Mouse (Mus musculus) lung, embryonic 16.5 days (tissue): ENCODE measurements around the gene Zbtb32. TPM values are rescaled to one million over a fixed set of nuclear protein-coding genes. Genes with fewer than 3 reads are reported as not detected.

Experiments used
- ATAC-seq: fragments of 200-750 bp; cut with Nextera tagmentation; 2 replicates; pipeline ENCODE4 v1.8.0; 2017; ENCODE audit warnings: low read depth, mild to moderate bottlenecking, moderate library complexity
- H3K27ac ChIP-seq: fragments of 300-500 bp; sonication (generic); 2 replicates; pipeline ENCODE4 v1.5.1; 2014; ENCODE audit warnings: mild to moderate bottlenecking, control low read depth, low read length
- H3K27me3 ChIP-seq: fragments of 300-500 bp; sonication (generic); 2 replicates; pipeline ENCODE4 v1.6.1; 2014; ENCODE audit warnings: low read depth, low read length, mixed read lengths; ENCODE audit not compliant: control insufficient read depth, insufficient read depth
- H3K36me3 ChIP-seq: fragments of 300-500 bp; sonication (generic); 2 replicates; pipeline ENCODE4 v1.6.1; 2014; ENCODE audit warnings: low read length; ENCODE audit not compliant: control insufficient read depth, insufficient read depth
- H3K4me1 ChIP-seq: fragments of 300-500 bp; sonication (generic); replicated peaks from 2 replicates; pipeline ENCODE4 v1.6.1; 2014; ENCODE audit warnings: low read length, mixed read lengths; ENCODE audit not compliant: control insufficient read depth, insufficient read depth
- H3K4me2 ChIP-seq: fragments of 300-500 bp; sonication (generic); 2 replicates; pipeline ENCODE4 v1.6.1; 2014; ENCODE audit warnings: low read depth, low read length, control low read depth
- H3K4me3 ChIP-seq: fragments of 300-500 bp; sonication (generic); 2 replicates; pipeline ENCODE4 v1.5.1; 2014; ENCODE audit warnings: mild to moderate bottlenecking, low read length, control low read depth
- H3K9ac ChIP-seq: fragments of 300-500 bp; sonication (generic); 2 replicates; pipeline ENCODE4 v1.6.1; 2014; ENCODE audit warnings: low read length, control low read depth
- H3K9me3 ChIP-seq: fragments of 300-500 bp; sonication (generic); 2 replicates; pipeline ENCODE4 v1.6.1; 2016; ENCODE audit warnings: low read length; ENCODE audit not compliant: control insufficient read depth
- WGBS: fragments of 180-500 bp; shearing (Covaris S2); extraction: QIAGEN DNeasy Blood & Tissue Kit; methylation state at CpG from one replicate; pipeline ENCODE4 v1.1.7; 2014; 5-methylcytosine and 5-hydroxymethylcytosine counted together
- polyA plus RNA-seq: library from polyadenylated mRNA; unstranded; fragments of >200 nt; fragmentation: Nextera tagmentation; extraction: Ambion mirVana; gene quantifications from 2 replicates; pipeline ENCODE4 v1.2.1, GENCODE M21; 2015

Gene Zbtb32
- polyA plus RNA-seq, 1 experiment from 2014 or later, result 4.6 TPM

GRCm38 (mm10) chr7:30563117-30563905 is 35.4 kb downstream of the Zbtb32 start, which contains the start of the genes U2af1l4, Gm49396 and Psenen:
Gene U2af1l4, plus strand, starts transcription at chr7:30563301.
Gene Gm49396, plus strand, starts transcription at chr7:30563344.
Gene Psenen, minus strand, starts transcription at chr7:30563627.
- WGBS, result under 1% methylated on average over 45 of the region's 45 CpGs
- ATAC-seq, result peak; percentile 87

GRCm38 (mm10) chr7:30562526-30563116 is 36.1 kb downstream of the Zbtb32 start:
- Histone ChIP-seq H3K9ac (peak overlapping the region; percentile 78), H3K36me3 (peaks cover 9% of the 10 kb centered on the region; the same call in 1 of the 2 replicates), H3K4me1 (peaks cover 16% of the 10 kb centered on the region), H3K27me3 (no peaks in the 10 kb centered on the region), H3K9me3 (no peaks in the 10 kb centered on the region), H3K4me2 (peak overlapping the region; percentile 85), H3K27ac (peak overlapping the region; percentile 81), H3K4me3 (peak overlapping the region; percentile 76)
- ATAC-seq, result no peak
- 1% methylated on average over 27 of the region's 27 CpGs for WGBS

More at GRCm38 (mm10) chr7:30563117-30563905, 35.4 kb downstream of the Zbtb32 start, which contains the start of the genes U2af1l4, Gm49396 and Psenen:
- Histone ChIP-seq H3K4me2 (peak within 1 kb of the TSS; percentile 85), H3K4me3 (peak within 1 kb of the TSS; percentile 76), H3K27ac (peak within 1 kb of the TSS; percentile 97), H3K27me3 (no peaks in the 10 kb centered on the region), H3K4me1 (peaks cover 13% of the 10 kb centered on the region), H3K9ac (peak within 1 kb of the TSS; percentile 80), H3K9me3 (no peaks in the 10 kb centered on the region), H3K36me3 (peaks cover 13% of the 10 kb centered on the region)

GRCm38 (mm10) chr7:30560296-30560695 is 38.4 kb downstream of the Zbtb32 start:
- ATAC-seq, result no peak
- peaks cover 16% of the 10 kb centered on the region for H3K4me1 ChIP-seq
- H3K27ac ChIP-seq, result no peak overlapping the region
- H3K4me2 ChIP-seq, result no peak overlapping the region; the same call in 1 of the 2 replicates
- H3K27me3 ChIP-seq, result no peaks in the 10 kb centered on the region
- no peak overlapping the region for H3K4me3 ChIP-seq
- no peak overlapping the region for H3K9ac ChIP-seq
- peaks cover 17% of the 10 kb centered on the region for H3K36me3 ChIP-seq
- WGBS, result 60% methylated on average over 2 of the region's 2 CpGs
- no peaks in the 10 kb centered on the region for H3K9me3 ChIP-seq

DNA sequence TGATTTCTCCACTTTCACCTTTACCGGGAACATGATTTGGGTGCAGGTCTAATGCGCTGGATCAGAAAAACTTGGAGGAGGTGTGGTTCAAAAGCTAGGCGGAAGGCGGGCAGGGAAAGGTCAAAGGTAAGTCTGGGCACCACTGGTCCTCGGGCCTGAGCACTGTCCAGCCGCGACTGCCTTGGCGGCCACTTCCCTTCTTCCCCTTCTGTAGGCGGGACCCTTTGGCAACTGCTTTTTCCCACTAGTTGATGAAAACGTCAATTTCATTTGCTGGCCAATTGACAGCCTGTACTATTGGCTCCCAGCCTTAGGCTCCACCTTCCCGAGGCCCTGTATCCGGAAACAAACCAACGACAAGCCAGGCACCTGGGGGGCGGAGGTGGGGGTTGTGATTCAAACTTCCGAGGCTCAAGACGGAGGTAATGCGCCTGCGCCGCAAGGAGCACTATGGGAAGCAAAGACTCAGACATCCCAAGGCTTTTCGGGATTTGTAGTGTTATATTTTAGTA is 39.2 kb downstream of the Zbtb32 start, which contains the start of gene Lin37:
Gene Lin37, minus strand, starts transcription at position 396 of the 512 bp plus-strand sequence.
- peak; percentile 88 for ATAC-seq
- peak within 1 kb of the TSS; percentile 44; the same call in 1 of the 2 replicates for H3K27ac ChIP-seq
- peak within 1 kb of the TSS; percentile 94 for H3K4me2 ChIP-seq
- H3K27me3 ChIP-seq, result no peaks in the 10 kb centered on the region
- H3K9ac ChIP-seq, result peak within 1 kb of the TSS; percentile 83
- under 1% methylated on average over 20 of the region's 20 CpGs for WGBS
- peaks cover 16% of the 10 kb centered on the region for H3K4me1 ChIP-seq
- peak within 1 kb of the TSS; percentile 71 for H3K4me3 ChIP-seq
- peaks cover 17% of the 10 kb centered on the region for H3K36me3 ChIP-seq
- no peaks in the 10 kb centered on the region for H3K9me3 ChIP-seq

- H3K4me3 ChIP-seq, result peak overlapping the region; percentile 71
- peaks cover 11% of the 10 kb centered on the region for H3K4me1 ChIP-seq
- peaks cover 19% of the 10 kb centered on the region for H3K36me3 ChIP-seq
- peak overlapping the region; percentile 94 for H3K4me2 ChIP-seq
- no peak for ATAC-seq
- 12% methylated on average over 12 of the region's 12 CpGs for WGBS
- H3K27ac ChIP-seq, result peak overlapping the region; percentile 44; the same call in 1 of the 2 replicates
- no peaks in the 10 kb centered on the region for H3K9me3 ChIP-seq
- peak overlapping the region; percentile 83 for H3K9ac ChIP-seq
- H3K27me3 ChIP-seq, result no peaks in the 10 kb centered on the region
Measured at GRCm38 (mm10) chr7:30558656-30559442, 39.9 kb downstream of the Zbtb32 start.

GRCm38 (mm10) chr7:30557901-30558514 is 40.7 kb downstream of the Zbtb32 start:
- H3K4me3 ChIP-seq, result no peak overlapping the region; the same call in 1 of the 2 replicates
- 86% methylated on average over 13 of the region's 13 CpGs for WGBS
- peak overlapping the region; percentile 94 for H3K4me2 ChIP-seq
- H3K27me3 ChIP-seq, result no peaks in the 10 kb centered on the region
- H3K36me3 ChIP-seq, result peaks cover 19% of the 10 kb centered on the region
- H3K9me3 ChIP-seq, result no peaks in the 10 kb centered on the region
- no peak for ATAC-seq
- peaks cover 18% of the 10 kb centered on the region for H3K4me1 ChIP-seq
- H3K9ac ChIP-seq, result peak overlapping the region; percentile 83; the same call in 1 of the 2 replicates
- H3K27ac ChIP-seq, result no peak overlapping the region

DNA sequence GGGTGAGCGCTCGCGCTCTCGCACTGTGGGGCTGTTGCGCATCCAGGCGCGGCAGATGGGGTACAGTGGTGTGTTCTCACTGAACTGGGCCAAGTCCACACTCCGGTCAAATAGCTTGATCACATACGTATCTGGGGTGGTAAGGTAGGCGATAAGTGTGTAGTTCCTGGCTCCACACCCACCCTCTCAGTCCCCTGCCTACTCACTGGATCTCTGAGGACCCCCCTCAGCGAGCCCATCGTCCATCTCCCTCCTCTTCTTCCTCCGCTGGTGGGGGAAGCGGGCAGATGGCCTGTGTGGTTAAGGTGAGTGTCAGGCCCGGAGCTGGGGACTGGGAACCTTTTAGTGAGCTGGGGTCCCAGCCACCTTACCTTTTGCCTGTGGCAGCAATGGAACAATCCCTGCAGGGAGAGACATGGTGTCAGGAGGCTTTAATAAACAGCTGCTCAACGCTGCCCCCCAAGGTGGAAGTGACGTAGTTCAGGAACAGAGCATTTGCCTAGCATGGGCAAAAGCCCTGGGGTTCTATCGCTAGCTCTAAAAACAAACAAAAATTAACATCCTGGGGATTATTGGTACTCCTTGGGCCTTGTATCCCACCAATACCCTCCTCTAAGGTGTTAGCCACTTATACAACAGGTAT is 41.7 kb downstream of the Zbtb32 start:
- H3K4me1 ChIP-seq, result peaks cover 17% of the 10 kb centered on the region
- no peaks in the 10 kb centered on the region for H3K27me3 ChIP-seq
- no peak overlapping the region for H3K9ac ChIP-seq
- peaks cover 19% of the 10 kb centered on the region for H3K36me3 ChIP-seq
- H3K4me3 ChIP-seq, result no peak overlapping the region
- no peak overlapping the region for H3K4me2 ChIP-seq
- no peak overlapping the region for H3K27ac ChIP-seq
- no peaks in the 10 kb centered on the region for H3K9me3 ChIP-seq
- no peak for ATAC-seq
- WGBS, result 94% methylated on average over 18 of the region's 18 CpGs
